Mouse (Mus musculus): Measurements from ENCODE around the gene Polh. TPM values are rescaled to one million over a fixed set of nuclear protein-coding genes. Genes with fewer than 3 reads are reported as not detected.

Polh gene
- 9.0 and 10.6 TPM in 2 replicates for polyA plus RNA-seq (2012; rRNA removed)

GRCm38 (mm10) chr17:46202421-46203071 lies at the start of gene Polh, which contains the start of gene Xpo5:
Polh (minus strand) TSS chr17:46202645.
Xpo5 (plus strand) TSS chr17:46202782.

GRCm38 (mm10) chr17:46247512-46248188 lies 45.2 kb upstream of the Polh start, which contains the start of the genes Polr1c and Yipf3:
Polr1c (minus strand) TSS chr17:46248054.
Yipf3 (plus strand) TSS chr17:46248080.

GRCm38 (mm10) chr17:46160686-46161085 lies 41.8 kb downstream of the Polh start, which contains the start of gene Gtpbp2:
Gtpbp2 (plus strand) TSS chr17:46161032.

GRCm38 (mm10) chr17:46152847-46153782 lies 49.3 kb downstream of the Polh start, which contains the start of gene Mad2l1bp:
Mad2l1bp (minus strand) TSS chr17:46153553.

GRCm38 (mm10) chr17:46143578-46144423 lies 58.6 kb downstream of the Polh start, which contains the start of gene Rsph9:
Rsph9 (minus strand) TSS chr17:46144216.

Other genes with a start within 250 kb of the Polh start
- 29.8 and 31.9 TPM in 2 replicates for gene Vegfa, start 170.3 kb downstream of the Polh start, polyA plus RNA-seq (2012; rRNA removed)
- gene Mrps18a, start 91.7 kb downstream of the Polh start, polyA plus RNA-seq (2012; rRNA removed) = 30.0 and 30.5 TPM in 2 replicates
- 0.49 and 0.74 TPM in 2 replicates for gene Rsph9, start 58.4 kb downstream of the Polh start, polyA plus RNA-seq (2012; rRNA removed)
- gene Mad2l1bp, start 49.1 kb downstream of the Polh start, polyA plus RNA-seq (2012; rRNA removed) = 21.0 and 26.9 TPM in 2 replicates
- 86.6 and 95.2 TPM in 2 replicates for gene Gtpbp2, start 41.6 kb downstream of the Polh start, polyA plus RNA-seq (2012; rRNA removed)
- gene Xpo5, start 137 bp upstream of the Polh start, polyA plus RNA-seq (2012; rRNA removed) = 14.0 and 17.2 TPM in 2 replicates
- gene Polr1c, start 45.4 kb upstream of the Polh start, polyA plus RNA-seq (2012; rRNA removed) = 39.7 and 46.5 TPM in 2 replicates
- 18.4 and 21.3 TPM in 2 replicates for gene Yipf3, start 45.4 kb upstream of the Polh start, polyA plus RNA-seq (2012; rRNA removed)
- 0.16 and 0.18 TPM in 2 replicates for gene Lrrc73, start 50.9 kb upstream of the Polh start, polyA plus RNA-seq (2012; rRNA removed)
- 10.6 and 11.4 TPM in 2 replicates for gene Tjap1, start 80.4 kb upstream of the Polh start, polyA plus RNA-seq (2012; rRNA removed)
- 0.01 and 0.06 TPM in 2 replicates for gene Dlk2, start 94.8 kb upstream of the Polh start, polyA plus RNA-seq (2012; rRNA removed)
- gene Abcc10, start 125.7 kb upstream of the Polh start, polyA plus RNA-seq (2012; rRNA removed) = 1.3 and 1.7 TPM in 2 replicates
- 2.3 and 2.6 TPM in 2 replicates for gene Zfp318, start 181.1 kb upstream of the Polh start, polyA plus RNA-seq (2012; rRNA removed)
- gene Crip3, start 226.3 kb upstream of the Polh start, polyA plus RNA-seq (2012; rRNA removed) = 0.13 and 0.15 TPM in 2 replicates
- gene Slc22a7, start 235.8 kb upstream of the Polh start, polyA plus RNA-seq (2012; rRNA removed) = not detected in 2 replicates